Mouse (Mus musculus) kidney, adult 2 months (tissue): ENCODE data around the gene Snx19.

ENCODE experiments used
- CTCF ChIP-seq: fragments of 200-500 bp; conservative IDR thresholded peaks from 2 replicates; pipeline ENCODE4 v1.5.1; 2011; ENCODE audit warnings: low read depth, mild to moderate bottlenecking, control low read depth, low read length, moderate library complexity, mixed read lengths; ENCODE audit not compliant: insufficient read depth, insufficient read length
- POLR2A ChIP-seq: fragments of 200-500 bp; IDR thresholded peaks from one replicate; pipeline ENCODE4 v1.6.1; 2011; ENCODE audit warnings: low read depth, low read length, control low read depth

GRCm38 (mm10) chr9:30438505-30438904 lies 11.6 kb downstream of the Snx19 start:
- TF ChIP-seq CTCF (peak; percentile 67), POLR2A (no peak)
